Mouse (Mus musculus) MEL-GATA-1-ER (cell line): Measurements from ENCODE around the gene Dand5.

Source experiments
- DNase-seq: peaks from one replicate; pipeline ENCODE4 v3.0.0-alpha.2; 2012; ENCODE audit warnings: low read depth; ENCODE audit errors: extremely low read depth

The Dand5 gene

GRCm38 (mm10) chr8:84806031-84806430 is 16.6 kb downstream of the Dand5 start:
- no peak for DNase-seq

- no peak for DNase-seq
Observed at GRCm38 (mm10) chr8:84799999-84800831, 22.4 kb downstream of the Dand5 start, which contains the start of gene Nfix. Gene Nfix, minus strand, starts transcription at chr8:84800344.

GRCm38 (mm10) chr8:84799136-84799931 is 23.3 kb downstream of the Dand5 start:
- DNase-seq = peak; percentile 29

GRCm38 (mm10) chr8:84798446-84799135 is 24.0 kb downstream of the Dand5 start:
- DNase-seq = no peak

- no peak for DNase-seq
Observed at GRCm38 (mm10) chr8:84797971-84798370, 24.7 kb downstream of the Dand5 start.

- no peak for DNase-seq
Observed at GRCm38 (mm10) chr8:84797256-84797797, 25.3 kb downstream of the Dand5 start.

GRCm38 (mm10) chr8:84794486-84794885 is 28.1 kb downstream of the Dand5 start:
- DNase-seq = no peak

GRCm38 (mm10) chr8:84793791-84794485 is 28.7 kb downstream of the Dand5 start:
- no peak for DNase-seq

GRCm38 (mm10) chr8:84793134-84793533 is 29.5 kb downstream of the Dand5 start:
- DNase-seq = no peak

- no peak for DNase-seq
Observed at GRCm38 (mm10) chr8:84792429-84792947, 30.1 kb downstream of the Dand5 start.

- DNase-seq = no peak
Observed at GRCm38 (mm10) chr8:84790537-84790936, 32.1 kb downstream of the Dand5 start.

GRCm38 (mm10) chr8:84789855-84790486 is 32.7 kb downstream of the Dand5 start:
- no peak for DNase-seq

GRCm38 (mm10) chr8:84789345-84789744 is 33.3 kb downstream of the Dand5 start:
- no peak for DNase-seq

GRCm38 (mm10) chr8:84788896-84789295 is 33.7 kb downstream of the Dand5 start:
- DNase-seq = no peak

GRCm38 (mm10) chr8:84787523-84788302 is 34.9 kb downstream of the Dand5 start:
- DNase-seq = no peak

- DNase-seq = no peak
Observed at GRCm38 (mm10) chr8:84786801-84787467, 35.7 kb downstream of the Dand5 start.

GRCm38 (mm10) chr8:84785756-84786677 is 36.6 kb downstream of the Dand5 start:
- no peak for DNase-seq

GRCm38 (mm10) chr8:84785506-84785755 is 37.2 kb downstream of the Dand5 start:
- no peak for DNase-seq
